Mouse (Mus musculus): ENCODE data around the gene Galnt2. TPM values are rescaled to one million over a fixed set of nuclear protein-coding genes. Genes with fewer than 3 reads are reported as not detected.

Galnt2 gene
- total RNA-seq, 2 experiments from 2014 or later: 91.8 to 106 TPM

DNA sequence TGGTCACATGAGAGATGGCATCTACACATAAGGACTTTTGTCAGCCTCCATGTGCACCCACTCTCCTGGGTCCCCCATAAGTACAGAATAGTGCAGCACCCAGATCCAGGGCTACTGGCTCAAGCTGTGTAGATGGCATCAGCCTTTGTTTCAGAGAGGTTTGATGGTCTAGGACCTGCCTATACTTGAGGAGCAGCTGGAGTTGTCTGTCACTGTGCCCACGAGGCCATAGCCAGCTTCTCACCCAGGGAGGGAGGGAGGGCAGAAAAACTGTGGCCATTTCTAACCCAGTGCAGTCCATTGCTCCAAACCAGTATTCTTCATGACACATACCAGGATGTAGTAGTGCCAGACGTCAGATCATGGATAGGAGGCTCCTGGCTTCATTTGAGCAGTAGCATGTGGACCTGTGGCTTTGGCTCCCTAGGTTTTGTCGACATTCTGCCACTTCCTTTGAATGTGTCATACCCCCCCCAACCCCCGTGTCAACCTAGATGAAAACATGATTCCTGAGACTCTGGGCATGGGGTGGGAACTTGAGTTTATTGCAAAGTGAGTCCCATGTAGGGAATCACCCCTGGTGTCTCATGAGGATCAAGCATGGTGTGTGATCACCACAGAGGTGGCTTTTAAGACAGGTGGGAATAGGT lies 57.1 kb downstream of the Galnt2 start:
- DNase-seq: no peak
- intact Hi-C loops (cut with DNase I): no loop called here

DNA sequence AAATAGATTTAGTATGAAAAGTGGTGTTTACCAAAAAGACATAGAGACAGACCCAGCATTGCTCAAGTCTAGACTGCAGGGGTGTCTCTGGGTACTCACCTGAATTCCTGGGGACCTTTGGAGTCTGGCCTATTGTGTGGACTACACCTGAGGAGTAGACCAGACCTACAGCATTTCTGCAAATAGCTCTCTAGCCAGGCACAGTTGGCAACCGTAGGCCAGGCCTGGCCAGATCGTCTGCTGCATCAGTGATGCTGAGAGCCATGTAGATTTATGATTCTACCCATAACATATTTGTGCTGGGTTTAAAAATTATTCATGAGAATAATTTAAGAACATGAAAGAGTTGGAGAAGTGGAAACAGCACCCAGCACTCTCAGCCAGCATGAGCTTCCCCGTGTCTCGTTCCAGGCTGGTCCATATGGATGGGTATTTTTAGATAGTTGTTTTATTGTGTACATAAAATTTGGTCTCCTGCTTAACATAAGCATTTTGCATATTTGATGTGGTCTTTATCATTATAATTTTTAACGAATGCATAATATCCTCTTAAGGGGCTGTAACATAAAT lies 58.4 kb downstream of the Galnt2 start:
- intact Hi-C loops (cut with DNase I): no loop called here
- DNase-seq: no peak

DNA sequence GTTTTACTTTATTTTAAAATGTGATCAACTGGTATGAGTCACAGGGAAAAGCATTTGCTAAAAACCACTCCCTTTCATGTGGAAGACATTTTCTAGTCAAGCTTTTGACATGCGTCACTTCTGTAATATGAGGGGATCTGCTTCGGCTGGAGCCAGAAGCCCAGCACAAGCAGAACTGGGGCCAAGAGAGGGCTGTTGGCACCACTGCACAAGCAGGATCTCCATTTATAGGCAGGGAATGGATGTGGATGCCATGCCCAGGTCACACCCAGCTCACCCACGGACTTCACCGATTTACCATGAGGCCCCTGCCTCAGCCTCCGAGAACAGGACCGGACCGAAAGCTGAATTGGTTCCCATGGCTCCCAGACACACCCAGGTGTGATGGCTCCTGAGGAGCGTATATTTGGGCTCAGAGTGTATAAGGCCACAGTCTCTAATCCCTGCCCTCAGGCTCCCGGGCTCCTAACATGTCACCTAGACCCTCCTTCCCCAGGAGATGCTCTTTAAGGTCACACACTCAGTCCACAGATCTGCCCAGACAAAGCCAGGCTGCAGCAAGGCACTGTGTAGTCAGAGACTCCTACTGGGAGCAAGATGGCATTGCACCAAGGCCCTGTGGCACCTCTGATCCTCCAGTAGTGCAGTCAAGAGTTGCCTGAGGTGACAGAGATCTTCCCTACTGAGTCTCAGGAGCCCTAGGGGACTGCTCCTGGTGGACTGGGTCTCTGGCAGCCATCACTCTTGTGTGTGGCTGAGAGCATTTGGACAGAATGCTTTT lies 59.9 kb downstream of the Galnt2 start:
- peak; percentile 36 for DNase-seq
- intact Hi-C loops (cut with DNase I): no loop called here

DNA sequence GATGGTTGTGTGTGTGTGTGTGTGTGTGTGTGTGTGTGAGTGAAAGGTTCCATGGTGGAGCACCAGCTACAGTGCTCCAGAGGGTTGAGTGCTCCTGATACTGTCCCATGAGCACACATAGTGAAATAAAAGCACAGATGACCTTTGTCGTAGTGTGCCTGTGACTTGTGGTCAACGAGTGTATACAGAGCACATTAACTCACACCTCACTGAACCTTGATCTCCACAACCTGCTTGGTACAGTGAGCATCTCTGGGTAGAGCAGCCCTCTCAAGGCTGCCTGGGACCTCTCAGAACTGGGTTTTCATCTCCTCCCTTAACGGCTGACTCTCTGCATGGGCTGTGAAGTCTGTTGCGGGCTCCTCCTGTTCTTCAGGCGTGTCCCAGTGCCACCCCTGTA lies 60.5 kb downstream of the Galnt2 start:
- no peak for DNase-seq
- intact Hi-C loops (cut with DNase I): no loop called here

DNA sequence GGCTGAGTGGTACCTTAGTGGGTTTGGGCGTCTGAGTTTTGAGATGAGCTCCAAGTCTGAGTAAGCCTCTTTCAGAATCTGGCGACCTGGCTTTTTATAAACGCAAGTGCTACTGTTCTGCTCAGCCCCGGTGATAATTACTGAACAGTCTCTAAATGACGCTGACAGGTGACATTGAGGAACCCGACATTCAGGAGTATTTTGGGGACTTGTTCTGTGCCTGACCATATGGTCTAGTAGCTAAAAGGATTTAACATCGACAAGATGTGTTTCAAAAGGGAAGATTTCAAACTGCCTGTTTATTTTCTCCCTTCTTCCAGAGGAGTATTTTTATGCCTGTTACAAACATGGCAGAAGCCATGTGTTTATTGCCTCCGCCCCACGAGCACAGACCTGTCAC lies 61.8 kb downstream of the Galnt2 start:
- no peak for DNase-seq
- intact Hi-C loops (cut with DNase I): no loop called here

DNA sequence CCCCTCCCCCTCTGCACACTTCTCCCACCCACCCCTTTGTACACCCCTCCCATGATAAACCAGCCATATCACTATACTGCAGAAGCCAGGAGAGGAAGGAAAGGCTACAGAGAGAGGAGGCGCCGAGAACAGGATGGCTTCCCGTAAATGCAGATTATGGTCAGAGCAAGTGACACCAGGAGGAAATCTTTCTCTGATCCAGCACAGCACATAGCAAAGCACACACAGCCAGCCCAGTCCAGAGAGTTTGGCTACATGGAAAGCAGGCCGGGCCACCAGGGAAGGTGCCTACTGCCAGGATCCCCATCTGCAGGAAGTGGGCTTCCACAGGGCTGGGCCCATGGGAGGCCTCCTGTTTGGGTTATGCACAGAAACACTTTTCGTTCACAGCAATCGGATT lies 63.2 kb downstream of the Galnt2 start:
- DNase-seq: no peak
- intact Hi-C loops (cut with DNase I): no loop called here

DNA sequence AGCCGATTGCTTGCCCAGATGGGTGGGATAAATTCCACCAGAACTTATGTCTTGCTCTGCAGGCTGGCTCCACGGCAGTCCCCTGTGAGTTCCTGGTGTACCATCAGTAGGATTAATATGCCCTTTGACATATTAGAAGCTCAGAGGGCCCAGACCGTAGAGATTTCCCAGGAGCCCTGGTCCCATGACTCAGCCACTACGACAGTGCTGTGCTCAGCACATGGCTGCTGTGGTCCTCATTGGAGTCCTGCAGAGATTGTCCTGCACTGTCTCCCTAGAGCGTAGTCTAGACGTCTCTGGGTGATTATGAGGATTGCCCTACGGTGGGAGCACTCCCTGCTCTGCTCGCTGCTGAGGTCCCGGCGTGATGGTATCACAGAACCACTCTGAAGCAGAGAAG lies 63.7 kb downstream of the Galnt2 start:
- DNase-seq: no peak
- intact Hi-C loops (cut with DNase I): no loop called here

DNA sequence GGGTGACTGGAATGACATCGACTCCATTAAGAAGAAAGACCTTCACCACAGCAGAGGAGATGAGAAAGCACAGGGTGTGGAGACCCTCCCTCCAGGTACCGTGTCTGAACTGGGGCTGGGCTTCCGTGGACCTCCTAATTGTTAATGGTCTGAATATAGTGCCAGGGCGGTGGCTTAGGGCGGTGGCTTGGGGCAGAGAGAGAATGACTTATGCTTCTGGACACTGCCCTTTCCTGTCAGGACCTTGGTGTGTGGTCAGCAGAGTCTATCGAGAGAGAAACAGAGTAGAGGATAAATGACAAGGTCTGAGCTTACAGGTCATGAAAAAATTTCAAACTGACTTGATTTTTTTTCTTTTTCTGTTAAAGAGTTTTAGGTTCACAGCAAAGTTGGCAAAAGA lies 64.2 kb downstream of the Galnt2 start:
- DNase-seq: no peak
- intact Hi-C loops (cut with DNase I): no loop called here

DNA sequence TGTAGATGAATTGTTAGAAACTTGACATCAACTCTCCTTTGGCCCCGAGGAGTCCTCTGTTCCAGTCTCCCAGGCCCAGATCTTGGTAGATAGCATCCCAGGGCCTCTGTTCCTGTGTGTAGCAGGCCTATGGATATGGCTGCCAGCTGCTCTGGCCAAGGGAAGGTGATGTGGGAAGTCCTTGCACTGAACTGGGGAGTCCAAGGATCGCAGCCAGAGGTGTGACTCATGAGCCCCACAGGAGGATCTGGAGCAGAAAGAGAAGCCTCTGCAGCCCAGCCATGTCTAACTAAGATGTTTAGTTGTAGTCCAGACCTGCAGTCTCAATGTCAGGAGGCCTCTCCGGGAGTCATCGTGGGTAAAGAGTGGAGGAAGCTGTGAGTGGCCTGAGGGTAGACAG lies 70.3 kb downstream of the Galnt2 start:
- intact Hi-C loops (cut with DNase I): no loop called here
- DNase-seq: no peak

DNA sequence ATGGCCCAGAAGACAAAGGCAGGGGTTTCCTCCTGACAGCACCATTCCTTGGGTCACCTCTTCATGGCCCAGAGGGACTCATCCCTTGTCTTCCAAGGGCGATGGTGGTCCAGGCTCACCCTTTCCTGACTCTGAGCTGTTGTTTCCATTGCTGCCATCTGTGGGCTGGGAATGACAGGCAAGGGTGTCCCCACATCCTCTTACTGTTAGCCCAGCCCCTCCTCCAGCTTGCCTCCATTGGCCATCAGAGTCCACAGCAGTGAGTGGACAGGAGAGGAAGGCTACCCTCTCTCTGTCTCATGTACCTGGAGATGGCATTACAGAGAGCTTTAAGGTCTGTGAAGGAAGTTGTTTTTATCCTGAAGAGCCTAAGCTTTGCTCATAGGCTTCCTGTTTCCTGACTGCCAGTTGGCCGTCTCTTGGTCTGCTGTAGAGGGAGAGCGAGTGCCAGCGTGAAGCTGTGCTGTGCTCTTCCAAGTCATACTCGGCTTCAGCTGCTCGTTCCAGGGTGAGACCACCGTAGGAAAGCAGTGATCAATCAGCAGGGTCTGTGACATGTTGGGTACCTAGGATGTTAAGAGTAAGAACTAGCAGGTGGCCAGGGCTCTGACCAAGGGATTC lies 70.9 kb downstream of the Galnt2 start:
- intact Hi-C loops (cut with DNase I): no loop called here
- no peak for DNase-seq

DNA sequence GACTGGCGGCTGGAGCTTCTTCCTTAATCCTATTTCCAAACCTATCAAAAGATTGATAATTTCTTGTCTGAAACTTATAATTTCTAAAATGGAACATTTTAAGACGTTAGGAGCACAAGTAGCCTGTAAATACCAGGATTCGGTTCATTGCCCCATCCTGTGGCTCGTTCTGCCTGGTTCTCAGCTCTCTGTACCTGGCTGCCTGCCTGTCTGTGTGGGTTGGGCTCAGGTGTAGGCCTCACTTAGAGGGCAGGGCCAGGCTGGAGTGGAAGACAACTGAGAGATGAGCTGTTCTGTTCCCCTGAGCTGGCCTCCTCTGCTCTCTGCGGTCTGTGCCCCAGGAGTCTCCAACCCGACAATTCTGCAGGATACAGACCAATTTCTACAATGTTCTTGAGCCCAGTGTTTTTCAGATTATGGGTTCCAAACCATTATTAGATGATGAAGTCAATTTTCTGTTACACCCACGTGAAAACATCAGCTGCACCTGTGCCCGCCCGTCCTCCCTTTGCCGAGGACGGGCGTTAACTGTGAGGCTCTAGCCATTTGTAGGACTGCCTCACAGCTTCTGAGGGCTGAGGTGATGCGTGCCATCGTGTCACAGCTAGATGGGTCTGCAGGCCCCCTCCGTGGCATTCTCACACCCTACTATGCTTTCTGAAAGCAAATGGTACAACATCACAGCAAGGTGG lies 72.2 kb downstream of the Galnt2 start:
- intact Hi-C loops (cut with DNase I): no loop called here
- no peak for DNase-seq

DNA sequence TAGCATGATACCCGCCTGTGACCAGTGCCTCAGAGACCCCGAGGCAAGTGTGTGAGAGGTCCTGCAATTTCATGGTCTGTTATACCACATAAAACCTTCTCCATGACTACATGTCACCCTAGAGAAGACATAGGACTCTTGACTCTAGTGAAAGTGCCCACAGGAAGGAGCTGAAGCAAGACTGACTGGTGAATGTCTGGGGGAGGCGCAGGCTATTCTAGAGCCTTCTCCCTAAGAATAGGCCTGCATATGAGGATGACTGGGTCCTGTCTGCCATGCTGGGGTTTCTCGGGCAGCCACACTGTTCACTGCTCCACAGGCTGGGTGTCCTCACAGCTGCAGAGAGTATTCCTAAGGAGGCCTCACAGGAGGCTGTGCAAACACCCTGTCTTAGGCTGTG lies 73.0 kb downstream of the Galnt2 start:
- intact Hi-C loops (cut with DNase I): no loop called here
- no peak for DNase-seq

DNA sequence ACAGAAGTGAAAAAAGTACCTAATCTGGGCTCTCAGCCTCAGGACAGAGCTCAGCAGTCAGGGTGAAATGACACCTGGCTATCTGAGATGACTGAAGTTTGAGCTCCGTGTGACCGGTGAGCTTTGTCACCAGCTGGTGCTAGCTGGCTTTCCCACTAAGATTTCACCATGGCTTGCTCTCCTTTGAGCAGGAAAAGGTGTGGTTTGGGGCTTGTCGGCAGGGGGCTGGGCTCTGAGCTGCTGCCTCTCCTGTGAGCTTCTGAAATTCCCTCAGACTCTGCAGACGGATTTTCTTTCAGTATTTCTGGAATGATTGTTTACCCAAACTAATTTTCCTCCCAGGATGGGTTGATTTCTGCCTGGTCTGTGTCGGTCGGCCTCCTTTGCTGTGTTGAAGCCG lies 75.4 kb downstream of the Galnt2 start:
- intact Hi-C loops (cut with DNase I): no loop called here
- no peak for DNase-seq

DNA sequence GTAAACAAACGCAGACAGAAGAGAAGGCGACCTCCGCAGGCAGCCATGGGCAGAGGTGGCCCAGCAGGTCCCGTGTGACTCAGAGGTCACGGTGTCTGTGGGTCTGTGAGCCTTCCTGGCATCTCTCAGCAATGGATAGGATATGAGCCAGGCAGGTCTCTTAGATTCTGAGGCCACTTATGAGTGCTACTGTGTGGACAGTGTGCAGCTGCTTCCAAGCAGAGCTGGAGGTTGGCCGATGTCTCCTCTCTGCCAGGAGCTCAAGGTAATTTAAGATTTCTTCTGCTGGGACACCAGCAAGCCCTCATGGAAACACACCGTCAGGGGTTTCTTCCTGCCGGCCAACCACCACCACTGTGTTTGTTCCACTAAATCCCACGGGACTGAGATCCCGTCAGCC lies 76.5 kb downstream of the Galnt2 start:
- intact Hi-C loops (cut with DNase I): no loop called here
- DNase-seq: no peak

DNA sequence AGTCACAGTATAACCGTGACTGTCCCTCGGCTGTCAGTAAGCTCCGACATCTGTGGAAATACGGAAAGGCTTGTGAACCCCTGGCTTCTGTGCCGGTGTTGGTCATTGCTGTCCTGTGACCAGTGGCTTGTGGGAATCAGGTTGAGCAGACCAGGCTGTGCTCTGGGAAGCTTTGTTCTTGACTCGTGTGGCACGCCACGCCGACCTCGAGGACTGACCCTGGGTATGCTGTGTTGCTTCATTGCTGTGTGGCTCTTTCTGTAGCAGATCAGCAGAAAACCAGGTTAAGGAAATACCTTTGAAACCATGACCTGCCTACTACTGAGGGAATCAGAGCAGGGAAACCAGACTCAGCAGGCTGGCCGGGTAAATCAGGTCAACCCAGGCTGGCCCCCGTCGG lies 79.3 kb downstream of the Galnt2 start:
- DNase-seq: no peak

DNA sequence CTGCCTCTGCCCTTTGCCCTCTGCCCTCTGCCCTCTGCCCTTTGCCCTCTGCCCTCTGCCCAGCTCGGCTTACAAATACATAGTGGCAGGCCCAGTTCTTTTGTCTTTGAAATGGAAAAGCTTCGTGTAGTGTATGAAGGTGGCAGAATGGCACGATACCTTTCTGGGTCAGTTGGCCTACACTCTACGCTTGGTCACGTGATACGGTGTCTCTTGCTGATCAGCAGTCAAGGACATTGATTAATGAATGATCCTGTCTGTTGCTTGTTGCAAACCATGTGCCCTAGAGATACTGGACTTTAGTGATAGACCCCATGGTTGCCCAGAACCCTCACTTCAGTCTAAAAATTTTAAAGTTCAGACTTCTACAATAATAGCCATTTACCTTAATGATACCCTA lies 79.9 kb downstream of the Galnt2 start:
- DNase-seq: no peak
- intact Hi-C loops (cut with DNase I): no loop called here

More for the DNA sequence above, 79.3 kb downstream of the Galnt2 start:
- intact Hi-C loops (cut with DNase I): no loop called here

DNA sequence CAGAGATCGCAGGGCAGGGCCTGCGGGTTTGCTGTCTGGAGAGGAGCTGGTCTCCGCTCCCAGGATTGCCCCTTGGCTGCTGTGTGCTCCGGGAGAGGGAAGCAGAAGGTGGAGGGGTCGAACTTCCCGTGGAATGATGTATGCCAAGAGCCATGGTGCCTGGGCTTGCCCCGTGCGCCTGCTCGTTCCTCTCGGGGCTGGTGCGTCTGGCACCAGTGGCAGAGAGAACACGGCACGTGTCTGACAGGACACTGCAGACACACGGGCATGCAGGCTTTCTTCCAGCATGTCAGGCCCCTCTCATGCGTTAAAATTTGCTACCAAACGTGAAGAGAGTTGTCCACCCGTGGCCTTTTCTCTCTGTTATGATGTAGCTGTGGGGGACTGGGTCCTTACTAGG lies 80.5 kb downstream of the Galnt2 start:
- intact Hi-C loops (cut with DNase I): no loop called here
- no peak for DNase-seq

DNA sequence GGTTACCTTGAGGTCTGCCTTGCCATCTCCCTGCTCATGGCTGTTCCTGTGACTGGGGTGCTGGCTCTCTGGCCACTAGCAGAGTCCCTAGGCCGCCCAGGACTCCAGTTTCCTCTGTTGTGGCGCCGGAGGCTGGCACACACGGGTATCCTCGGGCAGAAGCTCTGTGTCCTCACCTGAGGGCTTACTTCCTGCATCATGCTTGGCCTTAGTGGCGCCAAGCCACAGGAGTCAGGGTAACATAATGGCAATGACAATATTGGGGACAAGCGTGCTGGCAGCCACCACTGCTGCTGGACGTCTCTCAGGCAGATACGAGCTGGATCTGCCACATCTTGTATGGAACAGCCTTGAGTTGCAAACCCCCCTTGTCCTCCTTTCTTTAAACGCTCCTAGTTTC lies 81.0 kb downstream of the Galnt2 start:
- no peak for DNase-seq
- intact Hi-C loops (cut with DNase I): no loop called here

DNA sequence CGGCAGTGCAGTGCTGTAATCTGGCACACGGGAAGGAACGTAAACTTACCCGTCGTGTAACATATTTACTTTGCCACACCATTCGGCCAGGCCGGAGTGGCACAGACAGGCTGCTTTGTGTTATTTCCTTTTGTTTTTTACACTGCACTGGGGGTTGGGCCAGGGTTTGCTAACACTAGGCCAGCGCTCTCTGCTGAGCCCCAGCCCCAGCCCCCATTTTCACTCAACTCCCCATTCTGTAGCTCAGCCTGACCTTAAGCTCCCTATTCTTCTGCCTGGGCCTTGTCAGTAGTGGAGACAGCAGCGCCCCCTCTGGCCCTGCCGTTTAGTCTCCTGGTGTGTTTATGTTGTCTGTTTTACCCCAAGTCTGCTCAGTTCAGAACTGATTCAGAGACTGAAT lies 83.6 kb downstream of the Galnt2 start:
- peak; percentile 44 for DNase-seq
- intact Hi-C loops (cut with DNase I): no loop called here

DNA sequence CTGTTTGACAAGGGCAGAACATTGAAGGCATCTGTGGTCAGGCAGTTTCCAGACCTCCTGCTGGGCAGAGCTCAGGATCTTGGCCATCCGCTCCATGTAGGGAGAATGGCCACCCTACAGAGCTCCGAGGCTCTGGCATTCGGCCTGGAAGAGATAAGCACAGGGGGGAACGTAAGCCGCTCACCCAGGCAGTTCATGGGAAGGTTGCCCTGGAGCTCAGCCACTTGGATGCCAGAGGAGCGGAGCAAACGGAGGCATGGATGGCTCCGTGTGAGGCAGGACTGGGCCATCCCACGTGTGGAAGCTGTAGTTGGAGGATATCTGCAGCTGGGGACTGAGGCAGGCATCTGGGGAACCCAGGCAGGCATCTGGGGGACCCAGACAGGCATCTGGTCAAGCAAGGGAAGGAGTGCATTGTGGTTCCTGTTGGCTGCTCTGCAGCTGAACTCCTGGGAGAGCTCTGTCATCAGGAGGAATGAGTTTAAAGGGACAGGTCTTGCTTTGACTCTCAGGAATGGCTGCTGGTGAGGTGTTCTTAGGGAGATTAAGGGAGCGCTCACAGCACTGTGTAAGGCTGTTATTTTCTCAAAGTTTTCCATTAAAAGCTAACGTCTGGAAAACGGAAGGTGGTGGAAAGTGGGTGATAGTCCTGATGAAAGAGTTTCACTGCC lies 85.4 kb downstream of the Galnt2 start:
- peak; percentile 86 for DNase-seq
- intact Hi-C loops (cut with DNase I): no loop called here

DNA sequence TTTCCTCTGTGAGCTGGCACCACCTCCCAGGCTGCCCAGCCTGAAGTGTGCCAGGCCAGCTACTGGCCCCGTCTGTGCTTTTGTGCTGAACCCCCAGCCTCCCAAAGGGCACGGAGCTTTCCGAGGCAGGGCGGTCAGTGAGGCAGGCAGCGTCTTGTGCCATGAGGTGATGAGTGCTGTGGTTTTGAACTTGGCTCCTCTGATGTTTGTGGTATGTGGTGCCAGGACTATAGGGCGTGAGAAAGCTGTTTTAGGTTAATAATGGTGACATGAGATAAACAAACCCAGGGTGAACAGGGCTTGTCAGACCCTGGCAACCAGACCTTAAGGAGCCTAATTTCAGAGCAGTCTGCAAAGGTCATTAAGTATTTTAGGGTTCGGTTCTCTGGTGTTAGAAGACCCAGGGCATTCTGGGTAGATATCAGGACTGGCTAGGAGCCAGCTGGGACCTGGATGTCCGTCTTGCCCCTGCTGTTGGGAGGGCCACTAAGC lies 86.0 kb downstream of the Galnt2 start:
- no peak for DNase-seq
- intact Hi-C loops (cut with DNase I): no loop called here

Data from left cerebral cortex, postnatal 4 days (tissue).